In the genomic region with DNA sequence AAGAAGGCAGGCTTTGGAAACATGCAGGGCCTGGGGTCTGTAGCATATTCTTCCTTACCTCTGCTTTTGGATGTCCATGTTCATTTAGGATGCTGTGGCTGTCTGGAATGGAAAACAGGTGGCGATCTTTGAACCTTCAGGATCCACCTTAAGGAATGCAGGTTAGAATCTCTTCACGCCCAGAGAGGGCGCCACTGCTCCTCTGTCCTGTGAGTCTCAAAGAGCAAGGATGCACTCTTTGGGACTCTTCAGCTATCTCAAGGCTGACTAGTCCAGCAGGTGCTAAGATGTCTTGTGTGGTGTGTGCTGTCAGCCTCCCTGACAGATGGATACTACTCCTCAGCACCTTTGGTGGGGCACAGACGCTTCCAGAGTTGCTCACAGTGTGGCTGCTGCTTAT, we compare ENCODE assay signal across 9 mouse cellular contexts. TPM values are rescaled to one million over a fixed set of nuclear protein-coding genes. Genes with fewer than 3 reads are reported as not detected.
DNase-seq lines count a peak whose midpoint lies in the region; ATAC-seq and TF ChIP-seq lines count a peak whose summit lies in the region.
"Had no signal": no experiment of that assay in that cellular context is flagged by ENCODE, and none has a peak within 500 bp of the region (broad histone marks: within the 10 kb centered on the region; RNA-seq: fewer than 3 reads in every experiment).

No protein-coding gene starts in this region.

- peak; percentile 76 for TF ChIP-seq CTCF in heart, adult 2 months (IDR thresholded peaks at IDR 0.05)
- peak; percentile 62 for TF ChIP-seq CTCF in lung, postnatal 0 days (IDR thresholded peaks at IDR 0.05)
- TF ChIP-seq CTCF in bone marrow, adult 2 months (IDR thresholded peaks at IDR 0.05; ENCODE audit: control insufficient read depth, insufficient read depth, low read length): peak; percentile 65

- no peak overlapping the region for H3K9ac ChIP-seq in heart, adult 2 months (ENCODE audit: low read depth, low read length)
- no peak overlapping the region for H3K9ac ChIP-seq in lung, postnatal 0 days (replicated peaks; ENCODE audit: low read depth)
- H3K9ac ChIP-seq: midbrain, embryonic 13.5 days had no signal

- no peak overlapping the region for H3K4me3 ChIP-seq in heart, adult 2 months
- H3K4me3 ChIP-seq in lung, postnatal 0 days (ENCODE audit: low read depth, low read length): no peak overlapping the region
- H3K4me3 ChIP-seq in bone marrow, adult 2 months (replicated peaks; ENCODE audit: control insufficient read depth, low read depth, low read length): no peak overlapping the region
- H3K4me3 ChIP-seq: midbrain, embryonic 13.5 days had no signal

- no peak for ATAC-seq in lung, postnatal 0 days
- ATAC-seq in megakaryocyte-erythroid progenitor cell, adult 5-6 weeks (replicated peaks; ENCODE audit: low FRiP score, low TSS enrichment, poor library complexity, severe bottlenecking): peak; percentile 50; the same call in 1 of the 2 replicates
- ATAC-seq: midbrain, embryonic 13.5 days had no signal

- H3K4me1 ChIP-seq in heart, adult 2 months (ENCODE audit: control insufficient read depth, insufficient read depth, low read length): no peaks in the 10 kb centered on the region
- H3K4me1 ChIP-seq in lung, postnatal 0 days (ENCODE audit: insufficient read depth, low read depth, low read length): no peaks in the 10 kb centered on the region
- H3K4me1 ChIP-seq in bone marrow, adult 2 months (ENCODE audit: control insufficient read depth, insufficient read depth, low read length): no peaks in the 10 kb centered on the region
- H3K4me1 ChIP-seq: midbrain, embryonic 13.5 days had no signal

- H3K4me2 ChIP-seq in lung, postnatal 0 days (replicated peaks; ENCODE audit: low read depth, low read length): no peak overlapping the region
- H3K4me2 ChIP-seq: midbrain, embryonic 13.5 days had no signal

- no peaks in the 10 kb centered on the region for H3K9me3 ChIP-seq in lung, postnatal 0 days (ENCODE audit: low read length)
- H3K9me3 ChIP-seq: midbrain, embryonic 13.5 days had no signal

- intact Hi-C loops in heart, adult 2 months (cut with DNase I): no loop called here

- H3K27ac ChIP-seq in heart, adult 2 months: no peak overlapping the region
- no peak overlapping the region for H3K27ac ChIP-seq in lung, postnatal 0 days (ENCODE audit: low read length)
- H3K27ac ChIP-seq in bone marrow, adult 2 months (ENCODE audit: control insufficient read depth, insufficient read depth, low read depth, low read length, poor library complexity): no peak overlapping the region
- H3K27ac ChIP-seq: midbrain, embryonic 13.5 days had no signal

- H3K36me3 ChIP-seq in heart, adult 2 months (ENCODE audit: control insufficient read depth, insufficient read depth, low read length): no peaks in the 10 kb centered on the region
- H3K36me3 ChIP-seq in lung, postnatal 0 days (ENCODE audit: insufficient read depth, low read length): peaks cover 9% of the 10 kb centered on the region; the same call in 1 of the 2 replicates

- H3K79me2 ChIP-seq in heart, adult 2 months (replicated peaks; ENCODE audit: control insufficient read depth, insufficient read depth, low read length): no peaks in the 10 kb centered on the region

- H3K27me3 ChIP-seq in heart, adult 2 months (ENCODE audit: control insufficient read depth, insufficient read depth, low read length): no peaks in the 10 kb centered on the region
- H3K27me3 ChIP-seq in lung, postnatal 0 days (replicated peaks; ENCODE audit: insufficient read depth, low read length): no peaks in the 10 kb centered on the region
- H3K27me3 ChIP-seq: midbrain, embryonic 13.5 days had no signal

- 54% methylated on average over 4 of the region's 4 CpGs for WGBS in heart, adult 2 months
- WGBS in lung, postnatal 0 days: 54% methylated on average over 4 of the region's 4 CpGs
- 83% methylated on average over 4 of the region's 4 CpGs for WGBS in bone marrow, adult 2 months

- TF ChIP-seq EP300 in heart, adult 2 months (IDR thresholded peaks at IDR 0.05; ENCODE audit: insufficient read depth, low read depth, low read length): no peak
- no peak for TF ChIP-seq EP300 in lung, postnatal 0 days (IDR thresholded peaks at IDR 0.05)

- peak in 1 of 2 experiments; percentile 17 for DNase-seq in heart, adult 2 months
- no peak for DNase-seq in heart, adult 9 months (ENCODE audit: low spot score in 2 of 2)
- DNase-seq in lung, postnatal 0 days (ENCODE audit: low spot score): peak; percentile 12
- DNase-seq in lung, adult 18-20 months: no peak
- no peak for DNase-seq in neural tube, embryonic 10.5 days (ENCODE audit: extremely low spot score, low spot score)
- DNase-seq: layer of hippocampus, postnatal 36 days had no signal

- TF ChIP-seq POLR2A in heart, adult 2 months (IDR thresholded peaks at IDR 0.05; ENCODE audit: insufficient read depth, low read depth, low read length): no peak
- no peak for TF ChIP-seq POLR2A in bone marrow, adult 2 months (IDR thresholded peaks at IDR 0.05; ENCODE audit: borderline replicate concordance, control insufficient read depth, low read depth, low read length)

RNA-seq across cellular contexts. Expression of gene Ift140, which starts 20.3 kb away (rescaled TPM):
- 1 to 10 TPM; 3.1 to 5.0 TPM for total RNA-seq in heart, adult 2 months (2021)
- polyA plus RNA-seq in heart, adult 2 months (2012; rRNA removed): 4.6 and 5.2 TPM in 2 replicates
- 6.8 and 7.9 TPM in 2 replicates for polyA plus RNA-seq in lung, postnatal 0 days (2015; fragmentation: Nextera tagmentation; extraction: Ambion mirVana)
- polyA plus RNA-seq in bone marrow, adult 2 months (2011; ENCODE audit: insufficient read depth, insufficient read length, low replicate concordance, missing spikeins): 65.1 and 72.5 TPM in 2 replicates
- total RNA-seq in megakaryocyte-erythroid progenitor cell, adult 5-6 weeks (2014; fragmentation: Nextera tagmentation): 32.0 and 32.1 TPM in 2 replicates
- 27.6 and 33.9 TPM in 2 replicates for total RNA-seq in megakaryocyte-erythroid progenitor cell, adult 5-6 weeks (2017)

RNA-seq across cellular contexts. Expression of gene Cramp1l, which starts 20.6 kb away (rescaled TPM):
- total RNA-seq in heart, adult 2 months (2021): 1 to 10 TPM; 9.4 to 9.8 TPM
- polyA plus RNA-seq in heart, adult 2 months (2012; rRNA removed): 9.6 and 13.7 TPM in 2 replicates
- polyA plus RNA-seq in lung, postnatal 0 days (2015; fragmentation: Nextera tagmentation; extraction: Ambion mirVana): 3.3 TPM in 2 replicates
- 9.1 and 15.8 TPM in 2 replicates for polyA plus RNA-seq in bone marrow, adult 2 months (2011; ENCODE audit: insufficient read depth, insufficient read length, low replicate concordance, missing spikeins)
- total RNA-seq in megakaryocyte-erythroid progenitor cell, adult 5-6 weeks (2014; fragmentation: Nextera tagmentation): 31.2 and 38.1 TPM in 2 replicates
- total RNA-seq in megakaryocyte-erythroid progenitor cell, adult 5-6 weeks (2017): 10.1 and 10.9 TPM in 2 replicates

RNA-seq across cellular contexts. Expression of gene Tmem204, which starts 47.2 kb away (rescaled TPM):
- total RNA-seq in heart, adult 2 months (2021): 10 to 100 TPM; 40.0 to 45.1 TPM
- 77.3 and 82.0 TPM in 2 replicates for polyA plus RNA-seq in heart, adult 2 months (2012; rRNA removed)
- polyA plus RNA-seq in lung, postnatal 0 days (2015; fragmentation: Nextera tagmentation; extraction: Ambion mirVana): 186 and 218 TPM in 2 replicates
- 2.5 and 4.6 TPM in 2 replicates for polyA plus RNA-seq in bone marrow, adult 2 months (2011; ENCODE audit: insufficient read depth, insufficient read length, low replicate concordance, missing spikeins)
- not detected in 2 replicates for total RNA-seq in megakaryocyte-erythroid progenitor cell, adult 5-6 weeks (2014; fragmentation: Nextera tagmentation)
- total RNA-seq in megakaryocyte-erythroid progenitor cell, adult 5-6 weeks (2017): not detected in 2 replicates

Comparison
In these comparisons a context has a peak if more than half of its experiments do, and no peak if none do; other contexts are left out.
1. RNA of gene Tmem204, which starts 47.2 kb away (polyA plus RNA-seq): 186 to 218 TPM in lung, postnatal 0 days and 77.3 to 82.0 TPM in heart, adult 2 months; 2.5 to 4.6 TPM in bone marrow, adult 2 months; every median in the first group is over 10 times any median in the second.
2. Peak in every context shown above with its lines, with median percentiles within 50 percentile points of each other: CTCF ChIP-seq.